Mouse (Mus musculus): Measurements from ENCODE around the gene Fam234a. TPM values are rescaled to one million over a fixed set of nuclear protein-coding genes. Genes with fewer than 3 reads are reported as not detected.
"Not testable (repeated sequence)": the region's sequence is repeated elsewhere in the genome, so short reads cannot be mapped to it uniquely, and the experiment has no call there.

The Fam234a gene
- polyA plus RNA-seq (2015; fragmentation: Nextera tagmentation; extraction: Ambion mirVana) = 44.3 and 47.5 TPM in 2 replicates

DNA sequence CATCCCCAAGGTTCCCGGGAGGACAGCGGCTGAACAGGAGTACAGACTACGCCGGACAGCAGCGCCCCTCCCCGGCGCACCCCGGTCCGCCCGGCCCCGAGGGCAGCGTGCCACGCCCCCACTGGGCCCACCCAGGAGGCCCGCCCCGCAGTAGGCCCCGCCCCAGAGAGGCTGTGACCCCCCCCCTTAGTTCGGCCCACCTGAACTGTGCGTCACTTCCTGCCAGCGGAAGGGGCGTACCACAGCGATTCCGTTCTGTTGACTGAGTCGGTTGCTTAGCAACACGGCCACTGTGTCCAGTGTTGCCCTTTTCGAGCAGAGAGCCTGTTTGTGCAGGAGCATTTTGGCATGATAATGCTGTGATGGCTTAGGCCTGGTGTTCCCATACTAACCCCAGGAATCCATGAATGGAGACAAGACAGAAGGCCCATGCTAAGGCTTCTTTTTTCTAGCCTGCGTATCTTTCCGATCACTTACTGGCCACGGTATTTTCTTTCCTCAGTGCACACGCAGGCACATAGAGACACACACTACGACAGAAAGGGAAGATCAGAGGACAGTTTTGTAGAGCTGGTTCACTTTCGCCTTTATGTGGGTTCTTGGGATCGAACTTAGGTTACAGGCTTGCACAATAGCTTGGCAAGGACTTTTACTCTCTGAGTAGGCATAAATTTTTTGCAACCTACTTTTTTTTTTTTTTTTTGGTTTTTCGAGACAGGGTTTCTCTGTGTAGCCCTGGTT lies at the start of gene Fam234a:
TSS of gene Fam234a (minus strand) at position 142 of the 741 bp plus-strand sequence.
- H3K4me1 ChIP-seq (replicated peaks) = peaks cover 5% of the 10 kb centered on the region
- peak within 1 kb of the TSS; percentile 79 for H3K9ac ChIP-seq
- 6% methylated on average over 33 of the region's 33 CpGs for WGBS
- H3K9me3 ChIP-seq (replicated peaks) = no peaks in the 10 kb centered on the region
- no peaks in the 10 kb centered on the region for H3K36me3 ChIP-seq
- peak within 1 kb of the TSS; percentile 81 for H3K4me3 ChIP-seq
- no peaks in the 10 kb centered on the region for H3K27me3 ChIP-seq
- H3K27ac ChIP-seq = peak within 1 kb of the TSS; percentile 90
- ATAC-seq (replicated peaks; ENCODE audit: insufficient number of reproducible peaks, insufficient read depth, low FRiP score, low read depth) = peak; percentile 96
- H3K4me2 ChIP-seq = peak within 1 kb of the TSS; percentile 91

DNA sequence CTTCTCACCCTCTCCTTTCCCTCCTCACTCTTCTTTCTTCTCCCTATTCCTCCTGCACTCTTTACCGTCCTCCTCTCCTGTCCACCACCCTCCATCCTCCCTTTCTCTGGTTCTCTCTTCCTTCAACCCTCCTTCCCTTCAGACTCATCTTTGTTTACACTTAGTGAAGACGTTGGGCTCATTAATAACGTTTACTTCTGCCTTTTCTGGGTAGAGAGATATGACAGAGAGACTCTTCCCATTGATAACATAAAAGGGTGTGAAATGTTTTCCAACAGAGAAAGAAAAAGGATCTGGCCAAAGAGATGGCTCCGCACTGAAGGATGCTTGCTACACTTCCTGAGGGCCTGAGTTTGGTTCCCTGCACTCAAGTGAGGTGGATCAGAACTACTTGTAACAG lies 45.4 kb upstream of the Fam234a start:
- H3K4me2 ChIP-seq = no peak overlapping the region
- H3K4me3 ChIP-seq = no peak overlapping the region
- H3K9ac ChIP-seq = no peak overlapping the region
- no peak for ATAC-seq (replicated peaks; ENCODE audit: insufficient number of reproducible peaks, insufficient read depth, low FRiP score, low read depth)
- H3K36me3 ChIP-seq = peaks cover 32% of the 10 kb centered on the region
- no peaks in the 10 kb centered on the region for H3K4me1 ChIP-seq (replicated peaks)
- no peaks in the 10 kb centered on the region for H3K27me3 ChIP-seq
- 0 out of 2 replicates have a peak, but pooled peaks cover 3% of the 10 kb centered on the region for H3K9me3 ChIP-seq (replicated peaks)
- WGBS = 82% methylated on average over 4 of the region's 4 CpGs
- no peak overlapping the region for H3K27ac ChIP-seq

DNA sequence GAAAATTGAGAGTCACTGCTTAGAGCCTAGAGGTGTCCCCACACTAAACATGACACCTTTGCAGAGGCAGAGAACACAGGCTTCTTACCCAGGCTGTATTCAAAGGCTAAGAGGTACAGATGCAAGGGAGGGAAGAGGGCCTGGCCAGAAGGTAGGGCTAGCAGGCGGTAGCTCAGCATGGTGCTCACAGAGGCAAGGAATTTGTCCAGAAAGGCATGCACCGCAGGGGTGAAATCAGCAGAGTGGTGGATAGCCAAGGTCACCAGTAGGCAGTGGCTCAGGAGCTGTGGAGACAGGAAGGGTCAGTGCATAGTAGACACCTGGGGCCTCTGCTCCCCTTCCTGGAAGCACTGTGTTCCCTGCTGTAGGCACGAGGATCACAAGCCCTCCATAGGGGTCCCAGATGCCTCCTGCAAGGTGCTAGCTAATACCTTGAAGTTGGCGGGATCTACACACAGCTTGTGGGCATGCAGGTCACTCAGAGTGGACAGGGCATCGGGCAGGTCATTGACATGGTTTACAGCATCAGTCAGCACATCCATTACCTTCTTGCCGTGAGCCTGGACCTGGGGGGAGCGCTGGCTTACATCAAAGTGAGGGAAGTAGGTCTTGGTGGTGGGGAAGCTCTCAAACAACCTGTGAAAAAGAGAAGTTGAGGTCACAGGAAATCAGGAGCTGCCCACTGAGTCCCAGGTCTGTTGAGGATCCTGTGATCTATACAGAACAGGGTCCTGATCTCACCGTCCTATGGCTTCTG lies 42.3 kb upstream of the Fam234a start:
- H3K9ac ChIP-seq = no peak overlapping the region
- ATAC-seq (replicated peaks; ENCODE audit: insufficient number of reproducible peaks, insufficient read depth, low FRiP score, low read depth) = no peak
- H3K4me1 ChIP-seq (replicated peaks) = no peaks in the 10 kb centered on the region
- no peaks in the 10 kb centered on the region for H3K9me3 ChIP-seq (replicated peaks)
- no peaks in the 10 kb centered on the region for H3K27me3 ChIP-seq
- H3K4me3 ChIP-seq = no peak overlapping the region
- no peak overlapping the region for H3K4me2 ChIP-seq
- 81% methylated on average over 8 of the region's 8 CpGs for WGBS
- H3K27ac ChIP-seq = no peak overlapping the region
- H3K36me3 ChIP-seq = peaks cover 62% of the 10 kb centered on the region

DNA sequence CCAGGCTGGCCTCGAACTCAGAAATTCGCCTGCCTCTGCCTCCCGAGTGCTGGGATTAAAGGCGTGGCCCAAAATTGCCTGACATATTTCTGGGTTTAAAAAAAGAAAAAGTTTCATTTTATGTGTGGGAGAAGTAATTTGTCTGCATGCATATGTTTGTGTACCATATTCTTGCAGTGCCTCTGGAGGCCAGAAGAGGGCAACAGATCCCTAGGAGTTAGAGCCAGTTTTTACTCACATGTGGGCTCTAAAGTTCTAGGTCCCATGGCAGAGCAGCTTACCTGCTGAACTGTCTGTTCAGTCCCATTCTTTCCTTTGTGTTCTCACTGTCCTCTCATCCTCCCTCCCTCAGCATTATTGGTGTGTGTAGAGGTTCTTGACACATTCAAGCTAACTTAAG lies 32.7 kb upstream of the Fam234a start:
- ATAC-seq (replicated peaks; ENCODE audit: insufficient number of reproducible peaks, insufficient read depth, low FRiP score, low read depth) = no peak
- H3K27ac ChIP-seq = no peak overlapping the region
- H3K4me3 ChIP-seq = no peak overlapping the region
- H3K4me1 ChIP-seq (replicated peaks) = no peaks in the 10 kb centered on the region
- no peaks in the 10 kb centered on the region for H3K27me3 ChIP-seq
- H3K36me3 ChIP-seq = peaks cover 73% of the 10 kb centered on the region
- no peak overlapping the region for H3K9ac ChIP-seq
- no peak overlapping the region for H3K4me2 ChIP-seq
- 89% methylated on average over 4 of the region's 4 CpGs for WGBS
- H3K9me3 ChIP-seq (replicated peaks) = no peaks in the 10 kb centered on the region

DNA sequence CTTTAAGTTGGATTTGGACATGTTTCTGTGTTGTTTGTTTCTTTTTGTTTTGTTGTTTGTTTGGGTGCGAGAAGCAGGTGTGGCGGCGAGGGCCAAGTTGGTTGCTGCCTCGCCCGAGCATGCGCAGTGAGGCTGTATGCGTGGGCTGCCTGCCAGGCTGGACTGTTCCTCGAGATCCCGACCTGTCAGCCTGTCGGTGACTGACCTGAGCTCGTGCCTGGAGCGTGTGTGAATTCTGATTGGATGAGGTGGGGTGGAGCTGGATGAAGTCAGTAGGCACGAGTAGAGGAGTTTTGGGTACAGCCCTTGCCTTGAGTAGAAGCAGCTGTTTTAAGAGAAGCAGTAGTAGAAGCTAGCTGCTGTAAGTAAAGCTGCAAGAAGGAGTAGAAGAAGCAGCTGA lies 31.9 kb upstream of the Fam234a start:
- no peak for ATAC-seq (replicated peaks; ENCODE audit: insufficient number of reproducible peaks, insufficient read depth, low FRiP score, low read depth)
- H3K4me3 ChIP-seq = no peak overlapping the region
- H3K9ac ChIP-seq = no peak overlapping the region
- 80% methylated on average over 13 of the region's 13 CpGs for WGBS
- no peaks in the 10 kb centered on the region for H3K9me3 ChIP-seq (replicated peaks)
- no peak overlapping the region for H3K4me2 ChIP-seq
- H3K27me3 ChIP-seq = no peaks in the 10 kb centered on the region
- H3K4me1 ChIP-seq (replicated peaks) = no peaks in the 10 kb centered on the region
- H3K27ac ChIP-seq = no peak overlapping the region
- peaks cover 73% of the 10 kb centered on the region for H3K36me3 ChIP-seq

DNA sequence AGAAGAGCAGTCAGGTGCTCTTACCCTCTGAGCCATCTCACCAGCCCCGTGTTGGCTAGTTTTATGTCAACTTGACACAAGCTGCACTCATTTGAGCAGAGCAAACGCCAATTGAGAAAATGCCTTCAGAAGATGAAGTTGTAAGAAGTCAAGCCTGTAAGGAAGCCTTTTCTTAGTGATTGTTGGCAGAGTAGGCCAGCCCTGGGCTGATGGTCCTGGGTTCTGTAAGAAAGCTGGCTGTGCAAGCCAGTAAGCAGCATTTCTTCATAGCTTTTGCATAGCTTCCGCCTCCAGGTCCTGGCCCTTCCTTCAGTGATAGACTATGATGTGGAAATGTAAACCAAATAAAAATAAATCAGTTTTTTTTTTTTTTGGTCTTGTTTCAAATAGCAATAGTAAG lies 28.5 kb upstream of the Fam234a start:
- peaks cover 73% of the 10 kb centered on the region for H3K36me3 ChIP-seq
- H3K4me3 ChIP-seq = no peak overlapping the region
- H3K4me1 ChIP-seq (replicated peaks) = no peaks in the 10 kb centered on the region; the same call in 1 of the 2 replicates
- H3K27me3 ChIP-seq = no peaks in the 10 kb centered on the region
- ATAC-seq (replicated peaks; ENCODE audit: insufficient number of reproducible peaks, insufficient read depth, low FRiP score, low read depth) = no peak
- H3K9me3 ChIP-seq (replicated peaks) = no peaks in the 10 kb centered on the region
- no peak overlapping the region for H3K27ac ChIP-seq
- H3K9ac ChIP-seq = no peak overlapping the region
- 87% methylated on average over 3 of the region's 3 CpGs for WGBS
- no peak overlapping the region for H3K4me2 ChIP-seq

DNA sequence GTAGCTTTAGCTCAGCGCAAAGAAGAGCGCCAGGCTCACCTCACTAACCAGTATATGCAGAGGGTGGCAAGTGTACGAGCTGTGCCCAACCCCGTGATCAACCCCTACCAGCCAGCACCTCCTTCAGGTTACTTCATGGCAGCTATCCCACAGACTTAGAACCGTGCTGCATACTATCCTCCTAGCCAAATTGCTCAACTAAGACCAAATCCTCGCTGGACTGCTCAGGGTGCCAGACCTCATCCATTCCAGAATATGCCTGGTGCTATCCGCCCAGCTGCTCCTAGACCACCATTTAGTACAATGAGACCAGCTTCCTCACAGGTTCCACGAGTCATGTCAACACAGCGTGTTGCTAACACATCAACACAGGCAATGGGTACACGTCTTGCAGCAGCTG lies 25.5 kb upstream of the Fam234a start:
- H3K36me3 ChIP-seq = peaks cover 76% of the 10 kb centered on the region
- not testable (repeated sequence) for H3K4me3 ChIP-seq; H3K4me2 ChIP-seq; H3K27me3 ChIP-seq; H3K9ac ChIP-seq; H3K4me1 ChIP-seq (replicated peaks); H3K27ac ChIP-seq; ATAC-seq (replicated peaks; ENCODE audit: insufficient number of reproducible peaks, insufficient read depth, low FRiP score, low read depth); H3K9me3 ChIP-seq (replicated peaks)
- 91% methylated on average over 10 of the region's 10 CpGs for WGBS

DNA sequence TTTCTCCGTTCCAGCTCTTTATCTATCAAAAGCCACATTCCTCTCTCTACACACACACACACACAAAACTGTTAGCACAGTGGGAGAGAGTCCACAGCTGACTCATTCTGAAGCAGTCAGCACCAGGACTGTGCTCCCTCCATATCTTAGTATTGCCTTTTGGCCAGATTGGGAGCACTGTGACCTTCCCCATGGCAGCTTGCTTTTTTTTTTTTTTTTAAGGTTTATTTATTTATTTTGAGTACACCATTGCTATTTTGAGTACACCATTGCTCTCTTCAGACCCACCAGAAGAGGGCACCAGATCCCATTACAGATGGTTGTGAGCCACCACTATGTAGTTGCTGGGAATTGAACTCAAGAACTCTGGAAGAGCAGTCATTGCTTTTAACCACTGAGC lies 24.8 kb upstream of the Fam234a start:
- ATAC-seq (replicated peaks; ENCODE audit: insufficient number of reproducible peaks, insufficient read depth, low FRiP score, low read depth) = no peak
- Histone ChIP-seq H3K4me2 (no peak overlapping the region), H3K4me1 (replicated peaks) (no peaks in the 10 kb centered on the region; the same call in 1 of the 2 replicates), H3K27ac (no peak overlapping the region), H3K27me3 (no peaks in the 10 kb centered on the region), H3K4me3 (no peak overlapping the region), H3K9me3 (replicated peaks) (no peaks in the 10 kb centered on the region), H3K36me3 (peaks cover 80% of the 10 kb centered on the region), H3K9ac (no peak overlapping the region)
- 36% methylated on average over 1 of the region's 1 CpGs for WGBS

DNA sequence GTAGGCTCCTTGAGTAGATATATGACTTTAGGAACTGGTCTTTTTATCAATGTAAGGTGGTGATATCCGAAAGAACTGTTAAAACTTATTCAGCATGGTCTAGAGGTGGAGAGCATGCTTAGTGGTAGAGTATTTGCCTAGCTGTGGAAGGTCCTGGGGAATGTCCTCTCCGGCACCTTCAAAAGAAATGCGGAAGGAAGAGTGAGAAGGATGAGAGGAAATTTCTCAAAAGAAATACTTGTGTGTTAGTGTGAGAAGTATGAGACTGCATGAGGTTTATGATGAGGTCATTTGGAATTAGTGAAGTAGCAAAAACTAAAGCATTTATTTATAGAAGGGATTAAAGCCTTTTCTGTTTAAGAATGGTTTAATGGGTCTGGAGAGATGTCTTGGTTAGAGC lies 18.3 kb upstream of the Fam234a start:
- Histone ChIP-seq H3K27ac (no peak overlapping the region), H3K9ac (no peak overlapping the region), H3K4me1 (replicated peaks) (no peaks in the 10 kb centered on the region), H3K4me3 (no peak overlapping the region), H3K9me3 (replicated peaks) (no peaks in the 10 kb centered on the region), H3K4me2 (no peak overlapping the region), H3K36me3 (peaks cover 88% of the 10 kb centered on the region), H3K27me3 (no peaks in the 10 kb centered on the region)
- no peak for ATAC-seq (replicated peaks; ENCODE audit: insufficient number of reproducible peaks, insufficient read depth, low FRiP score, low read depth)
- WGBS = 95% methylated on average over 3 of the region's 3 CpGs

DNA sequence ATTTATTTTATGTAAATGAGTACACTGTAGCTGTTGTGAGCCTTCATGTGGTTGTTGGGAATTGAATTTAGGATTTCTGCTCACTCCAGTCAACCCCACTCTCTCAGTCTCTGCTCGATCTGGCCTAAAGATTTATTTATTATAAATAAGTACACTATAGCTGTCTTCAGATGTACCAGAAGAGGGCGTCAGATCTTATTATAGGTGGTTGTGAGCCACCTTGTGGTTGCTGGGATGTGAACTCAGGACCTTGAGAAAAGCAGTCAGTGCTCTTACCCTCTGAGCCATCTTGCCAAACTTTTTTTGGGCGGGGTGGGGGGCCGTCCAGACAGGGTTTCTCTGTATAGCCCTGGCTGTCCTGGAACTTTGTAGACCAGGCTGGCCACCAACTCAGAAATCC lies 17.8 kb upstream of the Fam234a start:
- Histone ChIP-seq H3K27ac (no peak overlapping the region), H3K9me3 (replicated peaks) (no peaks in the 10 kb centered on the region), H3K9ac (no peak overlapping the region), H3K4me1 (replicated peaks) (no peaks in the 10 kb centered on the region), H3K27me3 (no peaks in the 10 kb centered on the region), H3K4me3 (no peak overlapping the region), H3K4me2 (no peak overlapping the region), H3K36me3 (peaks cover 88% of the 10 kb centered on the region)
- WGBS = 87% methylated on average over 4 of the region's 4 CpGs
- no peak for ATAC-seq (replicated peaks; ENCODE audit: insufficient number of reproducible peaks, insufficient read depth, low FRiP score, low read depth)

DNA sequence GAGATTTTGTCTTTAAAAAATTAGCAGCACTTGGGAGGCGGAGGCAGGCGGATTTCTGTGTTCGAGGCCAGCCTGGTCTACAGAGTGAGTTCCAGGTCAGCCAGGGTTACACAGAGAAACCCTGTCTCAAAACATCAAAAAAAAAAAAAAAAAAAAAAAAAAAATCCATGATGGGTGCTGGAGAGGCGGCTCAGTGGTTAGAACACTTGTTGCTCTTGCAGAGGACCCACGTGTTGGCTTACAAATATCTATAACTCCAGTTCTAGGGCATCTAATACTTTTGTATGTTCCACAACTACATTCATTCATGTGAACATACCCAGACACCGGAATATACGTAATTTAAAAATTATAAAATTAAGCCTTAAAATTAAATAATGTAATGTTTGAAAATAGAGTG lies 11.3 kb upstream of the Fam234a start:
- WGBS = 95% methylated on average over 7 of the region's 7 CpGs
- no peak for ATAC-seq (replicated peaks; ENCODE audit: insufficient number of reproducible peaks, insufficient read depth, low FRiP score, low read depth)
- no peaks in the 10 kb centered on the region for H3K27me3 ChIP-seq
- H3K27ac ChIP-seq = no peak overlapping the region
- H3K4me1 ChIP-seq (replicated peaks) = peaks cover 13% of the 10 kb centered on the region
- no peak overlapping the region for H3K9ac ChIP-seq
- no peaks in the 10 kb centered on the region for H3K9me3 ChIP-seq (replicated peaks)
- H3K4me3 ChIP-seq = no peak overlapping the region
- H3K36me3 ChIP-seq = peaks cover 41% of the 10 kb centered on the region
- no peak overlapping the region for H3K4me2 ChIP-seq
